Mouse (Mus musculus): ENCODE data around the gene Moxd1.
A peak's percentile ranks its signal among the peaks of the same experiment; 100 is the strongest.
"Not testable (repeated sequence)": the region's sequence is repeated elsewhere in the genome, so short reads cannot be mapped to it uniquely, and the experiment has no call there.

Moxd1 gene

GRCm38 (mm10) chr10:24271077-24271637, 47.8 kb downstream of the Moxd1 start:
- no peak for DNase-seq

GRCm38 (mm10) chr10:24276211-24276610, 52.9 kb downstream of the Moxd1 start:
- DNase-seq, result no peak

- no peak for DNase-seq
Observed at GRCm38 (mm10) chr10:24282650-24283049, 59.3 kb downstream of the Moxd1 start.

- DNase-seq, result no peak
Observed at GRCm38 (mm10) chr10:24291611-24292010, 68.3 kb downstream of the Moxd1 start.

- no peak for DNase-seq
Observed at GRCm38 (mm10) chr10:24292671-24293070, 69.4 kb downstream of the Moxd1 start.

- no peak for DNase-seq
Observed at GRCm38 (mm10) chr10:24296608-24297007, 73.3 kb downstream of the Moxd1 start.

GRCm38 (mm10) chr10:24297792-24298191, 74.5 kb downstream of the Moxd1 start:
- peak; percentile 14 to 38 for DNase-seq

GRCm38 (mm10) chr10:24298260-24299244, 75.2 kb downstream of the Moxd1 start:
- DNase-seq, result peak; percentile 10 to 39

GRCm38 (mm10) chr10:24312191-24312611, 88.9 kb downstream of the Moxd1 start:
- DNase-seq, result peak; percentile 47 to 60

- peak; percentile 59 to 60 for DNase-seq
Observed at GRCm38 (mm10) chr10:24317126-24317836, 94.0 kb downstream of the Moxd1 start.

- DNase-seq, result no peak
Observed at GRCm38 (mm10) chr10:24320326-24320725, 97.0 kb downstream of the Moxd1 start.

GRCm38 (mm10) chr10:24323066-24323465, 99.7 kb downstream of the Moxd1 start:
- DNase-seq, result no peak

GRCm38 (mm10) chr10:24327265-24327664, 103.9 kb downstream of the Moxd1 start:
- not testable (repeated sequence) for DNase-seq

GRCm38 (mm10) chr10:24332799-24333198, 109.5 kb downstream of the Moxd1 start:
- no peak for DNase-seq

GRCm38 (mm10) chr10:24339593-24340143, 116.4 kb downstream of the Moxd1 start:
- no peak for DNase-seq

GRCm38 (mm10) chr10:24340551-24341213, 117.4 kb downstream of the Moxd1 start:
- DNase-seq, result no peak

GRCm38 (mm10) chr10:24341214-24341589, 117.9 kb downstream of the Moxd1 start:
- no peak for DNase-seq

GRCm38 (mm10) chr10:24343068-24343467, 119.8 kb downstream of the Moxd1 start:
- no peak for DNase-seq

All from cerebellum, postnatal 36 days (tissue).